Mouse (Mus musculus) retina, postnatal 1 day (tissue): ENCODE data around the gene Prkcsh.
A peak's percentile ranks its signal among the peaks of the same experiment; 100 is the strongest.

Source experiments
- DNase-seq: peaks from one replicate; pipeline ENCODE4 v3.0.0-alpha.2; 2012

Prkcsh gene

GRCm38 (mm10) chr9:22051161-22051957 lies 48.8 kb downstream of the Prkcsh start:
- peak; percentile 57 for DNase-seq

GRCm38 (mm10) chr9:22051958-22052254 lies 49.3 kb downstream of the Prkcsh start, which contains the start of gene Elavl3:
TSS of gene Elavl3 (minus strand) at chr9:22052023.
- peak; percentile 85 for DNase-seq

GRCm38 (mm10) chr9:22053657-22054056 lies 51.1 kb downstream of the Prkcsh start:
- DNase-seq: no peak

GRCm38 (mm10) chr9:22054411-22055076 lies 51.9 kb downstream of the Prkcsh start:
- peak; percentile 87 for DNase-seq

- DNase-seq: no peak
Observed at GRCm38 (mm10) chr9:22055713-22056112, 53.1 kb downstream of the Prkcsh start.

- DNase-seq: no peak
Observed at GRCm38 (mm10) chr9:22056303-22056910, 53.8 kb downstream of the Prkcsh start.

- no peak for DNase-seq
Observed at GRCm38 (mm10) chr9:22057031-22057517, 54.5 kb downstream of the Prkcsh start.

GRCm38 (mm10) chr9:22058011-22058424 lies 55.4 kb downstream of the Prkcsh start:
- DNase-seq: no peak

GRCm38 (mm10) chr9:22061339-22061738 lies 58.7 kb downstream of the Prkcsh start:
- no peak for DNase-seq
